Mouse (Mus musculus) erythroid progenitor cell, adult 5-6 weeks (primary cell): Measurements from ENCODE around the gene Plin1. TPM values are rescaled to one million over a fixed set of nuclear protein-coding genes. Genes with fewer than 3 reads are reported as not detected.

Source experiments
- ATAC-seq: replicated peaks from 2 replicates; pipeline ENCODE4 v1.8.0; 2016; ENCODE audit warnings: moderate number of reproducible peaks, mild to moderate bottlenecking, moderate TSS enrichment, inconsistent platforms; ENCODE audit not compliant: poor library complexity, low FRiP score, severe bottlenecking
- total RNA-seq, 2 experiments: library from RNA; stranded (forward) in 1 of 2; stranded (reverse) in 1 of 2; fragments of 150-400 nt in 1 of 2; fragments of 186-747, 209-891 nt in 1 of 2; gene quantifications; 2 replicates each; pipeline versions ENCODE4 v1.2.3 to v1.2.4; 2015 to 2017; ENCODE audit warnings: low replicate concordance in 2 of 2

The Plin1 gene
- total RNA-seq, 2 experiments from 2014 or later = not detected

GRCm38 (mm10) chr7:79740279-79740678 lies 7.6 kb upstream of the Plin1 start:
- no peak for ATAC-seq

- no peak for ATAC-seq
These were observed 6.2 kb upstream of the Plin1 start for GRCm38 (mm10) chr7:79738913-79739312.

GRCm38 (mm10) chr7:79736511-79736910 lies 3.8 kb upstream of the Plin1 start:
- no peak for ATAC-seq

- ATAC-seq = no peak
These were observed 1.9 kb upstream of the Plin1 start for GRCm38 (mm10) chr7:79734563-79734962.

GRCm38 (mm10) chr7:79731438-79731837 lies 1.3 kb downstream of the Plin1 start:
- ATAC-seq = no peak

- no peak for ATAC-seq
These were observed 2.8 kb downstream of the Plin1 start for GRCm38 (mm10) chr7:79729743-79730370.

GRCm38 (mm10) chr7:79729169-79729568 lies 3.5 kb downstream of the Plin1 start:
- 0 out of 2 replicates have a peak, but pooled peaks have one; percentile 45 for ATAC-seq

- ATAC-seq = peak; percentile 68; the same call in 1 of the 2 replicates
These were observed 4.5 kb downstream of the Plin1 start for GRCm38 (mm10) chr7:79728219-79728618.

- ATAC-seq = no peak
These were observed 5.6 kb downstream of the Plin1 start for GRCm38 (mm10) chr7:79727091-79727490.

GRCm38 (mm10) chr7:79721386-79721977 lies 11.2 kb downstream of the Plin1 start:
- ATAC-seq = no peak

GRCm38 (mm10) chr7:79715187-79715981 lies 17.3 kb downstream of the Plin1 start, which contains the start of gene Kif7:
Kif7 (minus strand) TSS chr7:79715720.
- ATAC-seq = no peak

- ATAC-seq = no peak
These were observed 21.9 kb downstream of the Plin1 start for GRCm38 (mm10) chr7:79710831-79711230.

GRCm38 (mm10) chr7:79710130-79710607 lies 22.5 kb downstream of the Plin1 start:
- no peak for ATAC-seq

GRCm38 (mm10) chr7:79705210-79705609 lies 27.5 kb downstream of the Plin1 start:
- ATAC-seq = no peak

GRCm38 (mm10) chr7:79702755-79703154 lies 29.9 kb downstream of the Plin1 start:
- ATAC-seq = no peak

- no peak for ATAC-seq
These were observed 36.2 kb downstream of the Plin1 start for GRCm38 (mm10) chr7:79696495-79696894.

- ATAC-seq = no peak
These were observed 52.5 kb downstream of the Plin1 start for GRCm38 (mm10) chr7:79680231-79680630.

GRCm38 (mm10) chr7:79679186-79679585 lies 53.5 kb downstream of the Plin1 start:
- ATAC-seq = peak; percentile 67

GRCm38 (mm10) chr7:79670900-79671604 lies 61.7 kb downstream of the Plin1 start:
- no peak for ATAC-seq
